Mouse (Mus musculus) forebrain, embryonic 10.5 days (tissue): ENCODE results near the gene Gdi2. TPM values are rescaled to one million over a fixed set of nuclear protein-coding genes. Genes with fewer than 3 reads are reported as not detected.

Experiments used
- DNase-seq: peaks from one replicate; pipeline ENCODE4 v3.0.0-alpha.2; 2017; ENCODE audit warnings: low spot score; ENCODE audit errors: extremely low spot score
- H3K27ac ChIP-seq: fragments of 300-500 bp; sonication (generic); 2 replicates; pipeline ENCODE4 v1.5.1; 2016; ENCODE audit warnings: mild to moderate bottlenecking
- H3K27me3 ChIP-seq: fragments of 300-500 bp; sonication (generic); 2 replicates; pipeline ENCODE4 v1.6.1; 2016; ENCODE audit warnings: mild to moderate bottlenecking; ENCODE audit not compliant: poor library complexity, severe bottlenecking
- H3K36me3 ChIP-seq: fragments of 300-500 bp; sonication (generic); replicated peaks from 2 replicates; pipeline ENCODE4 v1.6.1; 2016; ENCODE audit warnings: mild to moderate bottlenecking, moderate library complexity
- H3K4me1 ChIP-seq: fragments of 300-500 bp; sonication (generic); 2 replicates; pipeline ENCODE4 v1.6.1; 2016
- H3K4me3 ChIP-seq: fragments of 300-500 bp; sonication (generic); 2 replicates; pipeline ENCODE4 v1.5.1; 2016; ENCODE audit warnings: mild to moderate bottlenecking, moderate library complexity
- H3K9me3 ChIP-seq: fragments of 300-500 bp; sonication (generic); 2 replicates; pipeline ENCODE4 v1.6.1; 2016; ENCODE audit warnings: mild to moderate bottlenecking, moderate library complexity
- WGBS: fragments of 180-500 bp; shearing (Covaris S2); methylation state at CpG from one replicate; pipeline ENCODE4 v1.1.7; 2016; 5-methylcytosine and 5-hydroxymethylcytosine counted together
- polyA plus RNA-seq: library from polyadenylated mRNA; unstranded; fragments of >200 nt; fragmentation: Nextera tagmentation; extraction: Ambion mirVana; gene quantifications from 2 replicates; pipeline ENCODE4 v1.2.1, GENCODE M21; 2016

The Gdi2 gene
- polyA plus RNA-seq, 1 experiment from 2014 or later: 431 TPM

DNA sequence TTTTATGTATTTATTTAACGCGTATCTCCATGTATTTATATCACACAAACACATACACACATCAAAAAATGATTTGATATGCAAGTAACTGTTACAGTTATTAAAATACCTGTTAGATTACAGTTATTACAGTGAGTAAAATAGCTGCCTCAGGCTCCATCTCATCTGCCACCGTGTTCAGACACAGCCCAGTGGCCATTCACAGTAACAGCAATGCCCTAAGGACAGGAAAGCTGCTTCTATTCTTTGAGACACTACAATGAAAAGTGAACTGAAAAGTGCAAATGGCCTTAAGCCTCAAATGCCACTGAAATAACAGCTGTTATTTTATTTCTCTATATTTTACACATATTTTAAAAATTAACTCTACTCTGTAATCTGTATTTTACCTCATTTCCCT, 52.9 kb downstream of the Gdi2 start:
- Histone ChIP-seq H3K36me3 (peaks cover 94% of the 10 kb centered on the region), H3K27ac (no peak overlapping the region), H3K4me3 (no peak overlapping the region), H3K9me3 (no peaks in the 10 kb centered on the region), H3K4me1 (no peaks in the 10 kb centered on the region), H3K27me3 (no peaks in the 10 kb centered on the region)
- 91% methylated on average over 3 of the region's 3 CpGs for WGBS
- DNase-seq: no peak

DNA sequence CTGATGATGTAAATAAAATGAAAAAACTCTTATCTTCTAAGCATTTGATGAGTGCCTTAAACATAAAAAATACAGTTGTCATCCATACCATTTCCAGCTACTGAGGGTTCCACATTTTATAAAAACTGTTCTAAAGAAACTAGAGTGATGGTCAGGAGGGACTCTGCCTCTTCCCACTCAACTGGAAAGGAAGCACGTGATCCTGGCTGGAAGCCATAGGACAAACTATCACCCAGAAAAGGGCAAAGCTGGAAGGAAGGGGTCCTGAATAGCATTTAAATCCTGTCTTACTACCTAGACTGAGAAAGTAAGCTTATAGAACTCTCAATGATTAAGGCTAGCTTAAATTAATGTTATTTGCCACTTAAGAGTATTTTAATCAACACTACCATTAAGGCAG, 56.4 kb downstream of the Gdi2 start:
- H3K36me3 ChIP-seq: peaks cover 92% of the 10 kb centered on the region
- no peak overlapping the region for H3K27ac ChIP-seq
- 95% methylated on average over 1 of the region's 1 CpGs for WGBS
- no peaks in the 10 kb centered on the region for H3K4me1 ChIP-seq
- no peaks in the 10 kb centered on the region for H3K27me3 ChIP-seq
- DNase-seq: no peak
- H3K4me3 ChIP-seq: no peak overlapping the region
- no peaks in the 10 kb centered on the region for H3K9me3 ChIP-seq

GRCm38 (mm10) chr13:3596232-3596631, 58.4 kb downstream of the Gdi2 start:
- H3K4me1 ChIP-seq: no peaks in the 10 kb centered on the region
- H3K4me3 ChIP-seq: no peak overlapping the region
- peaks cover 84% of the 10 kb centered on the region for H3K36me3 ChIP-seq
- no peak for DNase-seq
- no peaks in the 10 kb centered on the region for H3K27me3 ChIP-seq
- H3K27ac ChIP-seq: no peak overlapping the region
- WGBS: 93% methylated on average over 6 of the region's 6 CpGs
- no peaks in the 10 kb centered on the region for H3K9me3 ChIP-seq

DNA sequence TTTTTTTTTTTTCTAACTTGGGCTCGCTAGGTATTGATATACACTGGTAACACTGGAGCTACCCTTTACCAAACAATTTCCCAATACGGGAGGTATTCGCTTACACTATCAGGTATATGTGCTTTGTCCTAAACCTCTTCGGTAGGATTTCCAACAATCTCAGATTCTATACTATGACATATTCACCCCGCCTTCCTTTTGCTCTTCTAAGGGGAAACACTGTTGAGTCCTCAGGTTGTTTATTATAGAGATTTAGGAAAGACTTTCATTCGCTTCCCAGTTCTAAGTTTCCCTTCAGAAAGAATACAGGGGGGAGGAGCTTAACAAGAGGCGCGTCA, 71.9 kb downstream of the Gdi2 start:
- DNase-seq: no peak
- H3K4me1 ChIP-seq: peaks cover 11% of the 10 kb centered on the region
- peaks cover 10% of the 10 kb centered on the region; the same call in 1 of the 2 replicates for H3K9me3 ChIP-seq
- H3K36me3 ChIP-seq: peaks cover 16% of the 10 kb centered on the region; the same call in 1 of the 2 replicates
- WGBS: 32% methylated on average over 8 of the region's 8 CpGs
- H3K27ac ChIP-seq: peak overlapping the region; percentile 94
- H3K4me3 ChIP-seq: peak overlapping the region; percentile 87
- no peaks in the 10 kb centered on the region for H3K27me3 ChIP-seq

GRCm38 (mm10) chr13:3610118-3610794, 72.4 kb downstream of the Gdi2 start:
- WGBS: under 1% methylated on average over 50 of the region's 50 CpGs

DNA sequence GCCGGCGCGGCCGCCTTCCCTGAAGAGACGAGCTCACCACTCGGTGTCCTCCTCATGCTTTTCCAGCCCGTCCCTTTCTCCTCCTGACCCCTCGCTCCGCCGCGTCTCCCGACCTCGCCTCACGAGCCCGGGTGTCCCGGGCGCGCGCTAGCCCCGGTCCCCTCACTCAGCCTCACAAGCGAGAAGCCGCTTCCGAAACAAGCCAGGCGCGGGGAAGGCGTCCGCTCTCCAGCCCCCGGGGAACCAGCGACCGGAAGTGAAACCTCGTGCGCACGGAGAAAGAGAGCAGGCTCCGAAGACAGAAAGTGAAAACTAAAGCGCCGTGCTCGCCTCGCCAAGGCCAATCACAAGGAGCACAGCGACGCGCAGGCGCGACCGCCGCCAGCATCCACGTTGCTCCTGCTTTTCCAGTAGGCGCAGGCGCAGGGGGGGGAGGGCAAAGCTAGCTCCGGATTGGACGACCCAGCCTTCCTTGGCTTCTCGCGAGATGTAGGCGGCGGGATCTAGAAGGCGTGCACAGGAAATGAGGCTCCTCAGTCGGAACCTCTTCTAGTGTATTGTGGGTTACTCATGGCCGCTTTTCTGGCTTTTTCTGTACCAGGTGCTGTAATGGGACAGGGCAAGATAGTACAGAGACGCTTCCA, 73.1 kb downstream of the Gdi2 start, which contains the start of gene Fam208b:
Gene Fam208b, minus strand, starts transcription at position 314 of the 644 bp plus-strand sequence.
- peak within 1 kb of the TSS; percentile 87 for H3K4me3 ChIP-seq
- peak within 1 kb of the TSS; percentile 94 for H3K27ac ChIP-seq
- H3K9me3 ChIP-seq: peaks cover 10% of the 10 kb centered on the region; the same call in 1 of the 2 replicates
- no peaks in the 10 kb centered on the region for H3K27me3 ChIP-seq
- DNase-seq: peak; percentile 99
- under 1% methylated on average over 58 of the region's 58 CpGs for WGBS
- peaks cover 11% of the 10 kb centered on the region for H3K4me1 ChIP-seq
- H3K36me3 ChIP-seq: peaks cover 16% of the 10 kb centered on the region; the same call in 1 of the 2 replicates

More at GRCm38 (mm10) chr13:3610118-3610794, 72.4 kb downstream of the Gdi2 start:
- Histone ChIP-seq H3K9me3 (peaks cover 10% of the 10 kb centered on the region; the same call in 1 of the 2 replicates), H3K27ac (peak overlapping the region; percentile 94), H3K27me3 (no peaks in the 10 kb centered on the region), H3K36me3 (peaks cover 16% of the 10 kb centered on the region; the same call in 1 of the 2 replicates), H3K4me3 (peak overlapping the region; percentile 87), H3K4me1 (peaks cover 11% of the 10 kb centered on the region)
- DNase-seq: no peak

Other genes starting within 250 kb of the Gdi2 start
- gene Fam208b, start 73.0 kb downstream of the Gdi2 start, polyA plus RNA-seq: 20.9 and 24.4 TPM in 2 replicates
- 15.7 and 16.9 TPM in 2 replicates for gene Asb13, start 96.0 kb downstream of the Gdi2 start, polyA plus RNA-seq